Mouse (Mus musculus): Measurements from ENCODE around the gene Mrnip.

Mrnip gene

DNA sequence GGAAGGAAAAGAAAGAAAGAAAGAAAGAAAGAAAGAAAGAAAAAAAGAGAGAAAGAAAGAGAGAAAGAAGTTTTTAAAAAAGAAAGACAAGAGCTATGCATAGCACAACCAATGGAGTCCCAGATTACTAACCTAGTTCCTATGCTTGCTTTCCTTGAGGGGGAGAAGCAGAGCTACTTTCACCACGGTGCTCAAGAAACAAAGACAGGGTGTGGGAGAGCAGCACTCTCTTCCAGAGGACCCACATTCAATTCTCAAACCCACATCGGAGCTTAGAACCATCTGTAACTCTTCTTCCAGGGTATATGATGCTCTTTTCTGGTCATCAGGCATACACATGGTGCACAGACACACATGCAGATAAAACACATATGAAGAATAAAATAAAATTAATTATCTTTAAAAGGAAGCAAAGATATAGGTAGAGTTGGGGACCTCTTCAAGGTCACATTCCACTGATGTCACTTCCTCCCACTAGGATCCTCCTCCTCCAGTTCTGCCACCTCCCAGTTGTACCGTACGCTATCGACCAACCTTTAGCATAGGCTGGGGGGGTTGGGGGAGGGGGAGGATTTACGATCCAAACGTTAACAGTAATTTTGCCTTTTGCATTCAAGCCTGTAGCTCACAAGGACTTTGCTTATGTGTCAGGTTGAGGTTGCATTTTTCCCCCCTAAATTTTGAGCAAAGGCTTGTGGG, 74.4 kb downstream of the Mrnip start:
- no peak for DNase-seq (ENCODE audit: extremely low read depth, low read depth)
